Mouse (Mus musculus) common myeloid progenitor, adult 5-6 weeks (primary cell): ENCODE data around the gene Plxdc2. TPM values are rescaled to one million over a fixed set of nuclear protein-coding genes. Genes with fewer than 3 reads are reported as not detected.

Source experiments
- ATAC-seq: replicated peaks from 2 replicates; pipeline ENCODE4 v1.8.0; 2016; ENCODE audit warnings: low read depth, mild to moderate bottlenecking, moderate TSS enrichment, inconsistent platforms; ENCODE audit not compliant: poor library complexity, severe bottlenecking
- total RNA-seq: library from RNA; stranded (forward); fragments of 200-1000, 187-1606 nt; gene quantifications from 2 replicates; pipeline ENCODE4 v1.2.3, GENCODE M21; 2017

Gene Plxdc2
- total RNA-seq, 1 experiment from 2014 or later: 4.9 TPM

DNA sequence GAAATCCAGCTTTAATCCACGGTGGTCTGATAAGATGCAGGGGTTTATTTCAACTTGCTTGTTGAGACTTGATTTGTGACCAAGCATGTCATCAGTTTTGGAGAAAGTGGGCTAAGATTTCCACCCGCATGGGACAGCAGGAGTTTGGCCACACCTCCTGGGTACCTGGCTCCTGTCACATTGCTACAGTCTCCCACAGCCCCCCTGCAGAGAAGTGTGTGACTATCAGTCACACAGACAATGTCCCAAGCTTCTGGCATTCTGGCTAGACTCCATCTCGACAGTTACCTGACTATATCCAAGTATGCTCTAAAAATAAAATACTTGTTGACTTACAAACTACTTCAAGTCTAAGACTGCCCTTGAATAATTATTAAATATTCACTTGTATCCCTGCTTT is 185.1 kb downstream of the Plxdc2 start:
- ATAC-seq: no peak

- ATAC-seq: no peak
Measured at GRCm38 (mm10) chr2:16545207-16545606, 189.1 kb downstream of the Plxdc2 start.

GRCm38 (mm10) chr2:16559287-16559686 is 203.2 kb downstream of the Plxdc2 start:
- ATAC-seq: no peak

DNA sequence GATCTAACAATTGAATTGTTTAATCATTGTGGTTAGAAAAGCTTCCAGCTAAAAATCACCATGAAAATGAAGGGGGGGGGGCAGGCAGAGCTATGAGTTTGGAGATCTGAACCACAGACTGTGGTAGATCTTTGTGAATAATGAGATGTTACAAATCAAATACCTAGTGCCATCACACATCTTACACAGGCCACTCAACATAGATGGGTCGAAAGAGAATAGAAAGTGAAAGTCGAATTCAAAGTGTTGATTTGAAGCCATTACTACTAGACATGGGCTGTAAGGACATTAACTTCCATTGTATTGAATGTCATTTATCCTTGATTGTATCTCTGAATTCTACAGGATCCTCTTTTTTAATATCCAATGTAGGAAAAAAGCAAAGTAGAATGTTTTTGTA is 212.2 kb downstream of the Plxdc2 start:
- ATAC-seq: peak; percentile 18; the same call in 1 of the 2 replicates

DNA sequence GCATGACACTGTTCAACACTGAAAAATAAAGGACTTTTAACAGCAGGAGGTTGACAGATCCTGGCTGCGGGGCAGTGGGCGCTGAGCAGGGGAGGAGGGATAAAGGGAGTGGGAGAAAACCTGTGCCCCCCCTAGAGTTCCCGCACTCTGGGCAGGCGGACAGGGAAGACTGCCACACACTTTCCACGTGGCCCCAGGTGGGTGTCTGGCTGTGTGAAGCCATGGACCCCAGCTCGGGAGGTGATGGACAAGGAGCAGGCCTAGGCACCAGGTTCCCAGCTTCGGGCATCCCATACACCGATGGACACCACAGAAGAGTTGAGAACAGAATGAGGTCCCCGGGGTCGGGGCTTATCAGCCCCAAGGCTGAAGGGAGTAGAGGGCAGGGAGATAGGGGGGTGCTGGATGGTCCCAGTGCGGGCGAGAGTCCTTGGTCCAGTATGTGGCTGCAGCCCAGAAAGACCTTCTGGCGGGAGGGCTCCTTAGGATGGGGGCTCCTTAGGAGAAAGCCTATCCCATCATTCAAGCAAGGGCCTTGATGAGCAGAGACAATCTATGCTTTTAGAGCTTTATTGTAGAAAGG is 215.2 kb downstream of the Plxdc2 start:
- no peak for ATAC-seq

DNA sequence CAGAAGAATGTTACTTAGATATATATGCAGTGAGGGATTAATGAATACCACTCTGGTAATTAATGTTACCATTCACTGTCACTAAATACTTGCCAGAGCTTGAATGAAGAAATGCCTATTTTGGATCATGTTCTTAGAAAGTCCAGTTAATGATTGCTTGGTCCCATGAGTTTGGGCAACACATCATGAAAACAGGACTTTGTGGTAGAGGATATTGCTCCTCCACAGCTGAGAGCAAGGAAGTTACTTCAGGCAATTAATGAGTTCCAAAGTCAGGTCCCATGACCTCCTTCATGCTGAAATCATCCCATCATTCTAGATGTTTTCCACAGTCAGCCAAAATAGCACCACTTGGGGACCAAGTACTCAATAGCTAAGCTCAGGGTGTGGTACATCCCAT is 220.5 kb downstream of the Plxdc2 start:
- ATAC-seq: no peak

- ATAC-seq: no peak
Measured at GRCm38 (mm10) chr2:16578153-16578552, 222.0 kb downstream of the Plxdc2 start.

DNA sequence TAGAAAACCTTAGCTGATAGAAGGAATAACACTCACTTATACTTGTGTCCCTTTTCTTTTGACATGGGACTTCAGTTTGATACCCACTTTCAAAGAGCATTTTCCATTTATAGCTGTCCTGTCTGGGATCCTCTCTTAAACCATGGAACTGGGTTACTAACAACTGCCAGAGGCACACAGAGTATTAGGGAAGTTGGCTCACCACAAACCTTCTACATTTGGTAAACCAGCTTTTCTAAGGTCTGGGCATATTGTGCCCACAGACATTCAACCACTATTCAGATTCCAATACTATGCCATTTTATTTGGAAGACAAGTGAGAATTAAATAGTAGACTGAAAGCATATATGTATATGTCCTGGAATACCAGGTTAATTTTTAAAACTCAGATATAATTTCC is 232.4 kb downstream of the Plxdc2 start:
- peak; percentile 68; the same call in 1 of the 2 replicates for ATAC-seq

DNA sequence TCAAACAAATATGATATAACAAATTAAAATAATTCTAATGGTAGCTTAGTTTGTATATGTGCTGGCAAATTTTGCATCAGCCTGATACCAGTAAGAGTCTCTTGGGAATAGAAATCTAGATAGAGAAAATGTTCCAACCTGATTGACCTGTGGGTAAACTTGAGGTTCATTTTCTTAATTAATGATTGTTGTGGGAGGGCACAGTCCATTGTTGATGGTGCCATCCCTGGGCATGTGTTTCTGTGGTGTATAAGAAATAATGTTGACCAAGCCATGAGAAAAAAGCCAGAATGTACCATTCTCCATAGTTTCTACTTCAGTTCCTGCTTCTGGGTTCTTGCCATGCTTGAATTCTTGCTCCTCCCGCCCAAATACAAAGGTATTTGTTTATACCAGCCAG is 239.3 kb downstream of the Plxdc2 start:
- no peak for ATAC-seq

DNA sequence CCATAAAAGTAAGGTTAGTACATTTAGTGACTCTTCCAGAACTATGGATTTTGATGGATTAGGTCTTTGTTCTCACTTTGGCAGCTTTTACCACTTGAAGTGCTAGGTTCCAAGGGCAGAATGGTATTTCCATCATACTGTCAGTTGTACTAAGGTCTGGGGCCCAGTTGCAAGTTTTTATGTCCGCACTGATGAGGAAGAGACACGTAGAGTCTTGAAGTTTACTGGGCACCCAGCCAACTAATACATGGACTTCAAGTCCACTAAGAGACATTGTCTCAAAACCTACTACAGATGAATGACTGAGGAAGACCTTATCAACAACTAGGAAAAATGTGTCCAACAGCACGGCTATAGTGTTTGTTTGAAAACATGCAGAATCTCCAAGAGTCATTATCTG is 242.1 kb downstream of the Plxdc2 start:
- ATAC-seq: no peak

DNA sequence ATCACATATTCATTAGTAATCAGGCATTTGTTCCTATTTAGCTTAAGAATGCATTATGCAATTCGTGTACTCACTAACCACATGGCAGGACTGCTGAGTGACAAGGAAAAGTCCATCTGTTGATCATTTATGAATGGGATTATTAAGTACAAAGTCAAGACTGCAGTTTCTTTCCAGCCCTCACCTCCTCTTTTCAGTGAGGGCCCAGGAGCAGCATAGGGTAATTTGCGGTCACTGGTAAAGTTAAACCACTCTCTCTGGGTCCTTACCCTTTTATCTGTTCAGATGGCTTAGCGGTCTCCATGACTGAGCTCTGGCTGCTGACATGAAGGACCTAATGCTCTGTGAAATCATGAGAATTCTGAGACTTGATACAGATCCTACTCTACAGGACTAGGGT is 248.2 kb downstream of the Plxdc2 start:
- ATAC-seq: no peak

DNA sequence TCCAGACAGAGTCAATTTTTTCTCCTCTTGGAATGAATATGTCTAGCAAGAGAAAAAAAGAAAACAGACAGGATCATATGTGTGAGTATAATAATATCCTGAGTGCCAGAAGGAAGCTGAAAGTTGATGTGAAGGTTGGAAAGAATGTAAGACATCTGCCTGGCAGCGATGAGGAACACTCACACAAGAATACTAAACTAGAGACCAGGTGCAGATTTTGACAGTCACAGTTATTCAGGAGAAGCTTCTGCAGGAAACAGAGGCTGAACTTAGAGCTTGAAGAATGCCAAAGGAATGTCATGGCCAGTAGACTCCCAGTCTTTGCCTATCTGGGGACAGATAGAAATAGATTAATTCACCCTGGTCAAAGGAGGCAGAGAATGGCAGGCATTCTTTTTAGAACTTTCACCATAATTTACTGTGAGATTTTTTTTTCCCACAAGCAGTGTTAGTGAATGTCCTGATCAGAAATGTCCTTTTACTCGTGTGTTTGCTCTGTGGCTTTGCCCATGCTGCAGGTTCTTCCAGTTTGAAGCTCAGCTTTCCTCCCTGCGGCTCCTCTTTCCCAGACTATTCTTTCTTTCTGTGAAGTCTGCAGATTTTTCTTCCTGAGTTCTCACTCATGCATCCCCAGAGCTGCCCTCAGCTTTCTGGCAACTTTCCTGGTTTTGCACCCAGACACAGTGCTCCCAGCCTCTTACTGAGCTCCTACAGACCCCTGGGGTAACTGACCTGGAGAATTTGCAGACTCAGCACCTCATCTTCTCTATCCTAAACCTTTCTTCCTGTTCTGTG is 251.9 kb downstream of the Plxdc2 start:
- ATAC-seq: no peak

GRCm38 (mm10) chr2:16642061-16642460 is 286.0 kb downstream of the Plxdc2 start:
- no peak for ATAC-seq

DNA sequence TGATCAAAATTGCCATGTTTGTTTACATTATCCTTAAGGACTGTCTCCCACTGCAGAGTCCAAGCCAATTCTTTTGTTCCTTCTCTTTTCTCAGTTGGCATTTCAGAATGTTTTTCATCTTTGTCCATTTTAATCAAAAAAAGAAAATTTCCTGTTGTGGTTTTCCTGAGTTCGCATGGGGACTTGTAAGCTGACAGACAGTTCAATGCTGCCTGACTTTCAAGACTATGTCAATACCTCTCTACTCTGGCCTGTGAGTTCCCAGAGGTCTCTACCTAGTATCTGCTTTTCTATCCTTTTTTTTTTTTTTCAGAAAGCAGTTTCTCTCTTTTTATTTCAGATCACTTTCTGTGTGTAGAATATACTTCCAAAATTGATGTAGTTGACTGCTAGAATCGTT is 295.6 kb downstream of the Plxdc2 start:
- ATAC-seq: peak; percentile 66

- ATAC-seq: no peak
Measured at GRCm38 (mm10) chr2:16664516-16664915, 308.4 kb downstream of the Plxdc2 start.

GRCm38 (mm10) chr2:16668391-16668790 is 312.3 kb downstream of the Plxdc2 start:
- ATAC-seq: no peak

- ATAC-seq: peak; percentile 84
Measured at GRCm38 (mm10) chr2:16682905-16683304, 326.8 kb downstream of the Plxdc2 start.

DNA sequence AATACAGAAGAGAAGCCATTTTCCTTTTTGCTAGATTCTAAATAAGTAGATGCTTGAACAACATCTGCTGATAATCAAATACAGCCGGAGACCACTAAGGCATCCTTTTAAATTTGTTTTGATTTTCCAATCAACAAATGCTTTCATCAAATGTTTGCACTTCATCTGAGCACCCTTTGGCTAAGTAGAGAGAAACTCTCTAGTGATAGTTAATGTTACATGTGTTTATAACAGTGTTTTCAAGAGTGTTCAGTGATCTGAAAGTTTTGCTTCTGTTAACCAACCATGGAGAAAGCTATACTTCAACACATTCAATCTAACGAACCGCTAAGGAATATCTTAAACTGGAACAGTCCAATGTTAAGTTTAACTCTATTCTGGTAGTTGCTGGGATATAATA is 327.6 kb downstream of the Plxdc2 start:
- ATAC-seq: no peak

GRCm38 (mm10) chr2:16684529-16684928 is 328.4 kb downstream of the Plxdc2 start:
- no peak for ATAC-seq

DNA sequence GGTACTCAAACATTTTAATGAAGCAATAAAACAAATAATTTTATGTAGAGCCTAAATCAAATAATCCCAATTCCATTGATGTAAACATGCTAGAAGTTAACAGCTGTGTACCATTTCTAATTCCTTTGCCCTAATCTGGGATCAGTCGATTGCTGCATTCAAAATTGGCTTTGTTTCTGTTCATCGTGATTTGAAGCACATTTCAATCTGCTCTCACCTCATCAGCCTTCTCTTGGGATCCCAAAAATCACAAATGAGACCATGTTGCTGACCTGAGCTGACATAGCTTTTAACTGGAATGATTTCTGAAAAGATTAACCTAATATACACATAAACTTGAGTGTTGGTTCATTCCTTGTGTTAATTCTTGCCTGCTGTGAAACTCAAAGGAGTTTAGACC is 340.3 kb downstream of the Plxdc2 start:
- no peak for ATAC-seq

- ATAC-seq: no peak
Measured at GRCm38 (mm10) chr2:16697181-16697580, 341.1 kb downstream of the Plxdc2 start.

GRCm38 (mm10) chr2:16706227-16706626 is 350.1 kb downstream of the Plxdc2 start:
- no peak for ATAC-seq
